17 mouse cellular contexts compared by ENCODE assay signal in genomic region chr5:103800009-103800408, GRCm38 (mm10).
"Had no signal": no experiment of that assay in that cellular context is flagged by ENCODE, and none has a peak within 500 bp of the region (broad histone marks: within the 10 kb centered on the region; RNA-seq: fewer than 3 reads in every experiment).

No protein-coding gene starts in this region.

- H3K27ac ChIP-seq: liver, embryonic 13.5 days; liver, embryonic 15.5 days; lung, embryonic 15.5 days; macrophage; midbrain, embryonic 13.5 days; midbrain, embryonic 15.5 days; neural tube, embryonic 12.5 days had no signal

- H3K27me3 ChIP-seq: liver, embryonic 13.5 days; liver, embryonic 15.5 days; lung, embryonic 15.5 days; megakaryocyte, embryonic 14.5 days; midbrain, embryonic 13.5 days; midbrain, embryonic 15.5 days; neural tube, embryonic 12.5 days had no signal

- ATAC-seq: liver, postnatal 0 days; midbrain, embryonic 13.5 days; midbrain, embryonic 15.5 days had no signal

- H3K4me3 ChIP-seq: liver, embryonic 13.5 days; liver, embryonic 15.5 days; lung, embryonic 15.5 days; megakaryocyte, embryonic 14.5 days; midbrain, embryonic 13.5 days; midbrain, embryonic 15.5 days; neural tube, embryonic 12.5 days had no signal

- DNase-seq: liver, embryonic 13.5 days; liver, postnatal 0 days; lung, adult 2 months; lung, postnatal 14 days; lung, postnatal 36 days; right cerebral cortex, postnatal 14 days; spleen, adult 18-20 months; thymus, adult 18-20 months; thymus, postnatal 14 days had no signal

- H3K36me3 ChIP-seq: lung, embryonic 15.5 days; midbrain, embryonic 13.5 days; midbrain, embryonic 15.5 days; neural tube, embryonic 12.5 days had no signal

- H3K9me3 ChIP-seq: liver, embryonic 13.5 days; liver, embryonic 15.5 days; lung, embryonic 15.5 days; megakaryocyte, embryonic 14.5 days; midbrain, embryonic 13.5 days; midbrain, embryonic 15.5 days; neural tube, embryonic 12.5 days had no signal

- H3K4me2 ChIP-seq: liver, embryonic 13.5 days; liver, embryonic 15.5 days; lung, embryonic 15.5 days; midbrain, embryonic 11.5 days; midbrain, embryonic 13.5 days; midbrain, embryonic 15.5 days; neural tube, embryonic 12.5 days had no signal

- H3K9ac ChIP-seq: liver, embryonic 13.5 days; liver, embryonic 15.5 days; liver, postnatal 0 days; lung, embryonic 15.5 days; midbrain, embryonic 13.5 days; midbrain, embryonic 15.5 days; neural tube, embryonic 12.5 days had no signal
